Mouse (Mus musculus): ENCODE data around the gene Tmub2. TPM values are rescaled to one million over a fixed set of nuclear protein-coding genes. Genes with fewer than 3 reads are reported as not detected.
A peak's percentile ranks its signal among the peaks of the same experiment; 100 is the strongest.

Tmub2 gene
- polyA plus RNA-seq, 1 experiment: 25.2 TPM

- H3K79me3 ChIP-seq (ENCODE audit: low read depth): peaks cover 24% of the 10 kb centered on the region
- H3K36me3 ChIP-seq (ENCODE audit: control insufficient read depth, insufficient read depth): peaks cover 16% of the 10 kb centered on the region
- H3K4me3 ChIP-seq (ENCODE audit: insufficient read depth, poor library complexity, severe bottlenecking): peak overlapping the region; percentile 40
- no peaks in the 10 kb centered on the region for H3K27me3 ChIP-seq (ENCODE audit: control insufficient read depth, insufficient read depth, insufficient read length)
- TF ChIP-seq MYOD1 (IDR thresholded peaks at IDR 0.05; ENCODE audit: control insufficient read depth, insufficient read length, low read depth): no peak
- TF ChIP-seq MAX (IDR thresholded peaks at IDR 0.05): no peak
- no peak for TF ChIP-seq MYOG (IDR thresholded peaks at IDR 0.05; ENCODE audit: control insufficient read depth, extremely low read depth, insufficient read length)
- TF ChIP-seq FOSL1 (IDR thresholded peaks at IDR 0.05; ENCODE audit: insufficient read depth, low read length, poor library complexity, severe bottlenecking): no peak
- no peak for TF ChIP-seq CTCF (IDR thresholded peaks at IDR 0.05; ENCODE audit: control insufficient read depth, insufficient read depth, insufficient read length)
- no peak for TF ChIP-seq USF1 (IDR thresholded peaks at IDR 0.05; ENCODE audit: low read depth)
- no peak for TF ChIP-seq CEBPB (IDR thresholded peaks at IDR 0.05; ENCODE audit: low read depth)
- H3ac ChIP-seq (ENCODE audit: control insufficient read depth, insufficient read length, low read depth): peak overlapping the region; percentile 67
- peaks cover 27% of the 10 kb centered on the region for H3K79me2 ChIP-seq (ENCODE audit: control insufficient read depth, insufficient read depth)
Observed at GRCm38 (mm10) chr11:102297577-102298556, 13.1 kb downstream of the Tmub2 start.

- Histone ChIP-seq H3K79me3 (ENCODE audit: low read depth) (peaks cover 9% of the 10 kb centered on the region), H3ac (ENCODE audit: control insufficient read depth, insufficient read length, low read depth) (no peak overlapping the region), H3K36me3 (ENCODE audit: control insufficient read depth, insufficient read depth) (peaks cover 1% of the 10 kb centered on the region), H3K79me2 (ENCODE audit: control insufficient read depth, insufficient read depth) (peaks cover 13% of the 10 kb centered on the region), H3K4me3 (ENCODE audit: insufficient read depth, poor library complexity, severe bottlenecking) (no peak overlapping the region), H3K27me3 (ENCODE audit: control insufficient read depth, insufficient read depth, insufficient read length) (no peaks in the 10 kb centered on the region)
- no peak for TF ChIP-seq USF1 (IDR thresholded peaks at IDR 0.05; ENCODE audit: low read depth)
- TF ChIP-seq CEBPB (IDR thresholded peaks at IDR 0.05; ENCODE audit: low read depth): no peak
- peak; percentile 50 for TF ChIP-seq MAX (IDR thresholded peaks at IDR 0.05)
- no peak for TF ChIP-seq MYOD1 (IDR thresholded peaks at IDR 0.05; ENCODE audit: control insufficient read depth, insufficient read length, low read depth)
- TF ChIP-seq FOSL1 (IDR thresholded peaks at IDR 0.05; ENCODE audit: insufficient read depth, low read length, poor library complexity, severe bottlenecking): no peak
- TF ChIP-seq MYOG (IDR thresholded peaks at IDR 0.05; ENCODE audit: control insufficient read depth, extremely low read depth, insufficient read length): no peak
Observed at GRCm38 (mm10) chr11:102299839-102300238, 15.1 kb downstream of the Tmub2 start.

- Histone ChIP-seq H3K36me3 (ENCODE audit: control insufficient read depth, insufficient read depth) (peaks cover 26% of the 10 kb centered on the region), H3K79me3 (ENCODE audit: low read depth) (no peaks in the 10 kb centered on the region), H3K79me2 (ENCODE audit: control insufficient read depth, insufficient read depth) (no peaks in the 10 kb centered on the region), H3K4me3 (ENCODE audit: insufficient read depth, poor library complexity, severe bottlenecking) (no peak overlapping the region), H3K27me3 (ENCODE audit: control insufficient read depth, insufficient read depth, insufficient read length) (no peaks in the 10 kb centered on the region), H3ac (ENCODE audit: control insufficient read depth, insufficient read length, low read depth) (no peak overlapping the region)
- TF ChIP-seq MAX (IDR thresholded peaks at IDR 0.05): no peak
- TF ChIP-seq MYOD1 (IDR thresholded peaks at IDR 0.05; ENCODE audit: control insufficient read depth, insufficient read length, low read depth): no peak
- no peak for TF ChIP-seq MYOG (IDR thresholded peaks at IDR 0.05; ENCODE audit: control insufficient read depth, extremely low read depth, insufficient read length)
- TF ChIP-seq FOSL1 (IDR thresholded peaks at IDR 0.05; ENCODE audit: insufficient read depth, low read length, poor library complexity, severe bottlenecking): no peak
- TF ChIP-seq USF1 (IDR thresholded peaks at IDR 0.05; ENCODE audit: low read depth): no peak
- TF ChIP-seq CEBPB (IDR thresholded peaks at IDR 0.05; ENCODE audit: low read depth): no peak
- TF ChIP-seq CTCF (IDR thresholded peaks at IDR 0.05; ENCODE audit: control insufficient read depth, insufficient read depth, insufficient read length): no peak
Observed at GRCm38 (mm10) chr11:102304141-102304540, 19.4 kb downstream of the Tmub2 start.

- no peak for TF ChIP-seq MAX (IDR thresholded peaks at IDR 0.05)
- Histone ChIP-seq H3ac (ENCODE audit: control insufficient read depth, insufficient read length, low read depth) (no peak overlapping the region), H3K79me3 (ENCODE audit: low read depth) (no peaks in the 10 kb centered on the region), H3K36me3 (ENCODE audit: control insufficient read depth, insufficient read depth) (peaks cover 37% of the 10 kb centered on the region), H3K27me3 (ENCODE audit: control insufficient read depth, insufficient read depth, insufficient read length) (no peaks in the 10 kb centered on the region), H3K4me3 (ENCODE audit: insufficient read depth, poor library complexity, severe bottlenecking) (no peak overlapping the region), H3K79me2 (ENCODE audit: control insufficient read depth, insufficient read depth) (no peaks in the 10 kb centered on the region)
Observed at GRCm38 (mm10) chr11:102305359-102305758, 20.6 kb downstream of the Tmub2 start.

GRCm38 (mm10) chr11:102308104-102308503 lies 23.4 kb downstream of the Tmub2 start:
- Histone ChIP-seq H3K4me3 (ENCODE audit: insufficient read depth, poor library complexity, severe bottlenecking) (no peak overlapping the region), H3K36me3 (ENCODE audit: control insufficient read depth, insufficient read depth) (peaks cover 63% of the 10 kb centered on the region), H3K79me2 (ENCODE audit: control insufficient read depth, insufficient read depth) (no peaks in the 10 kb centered on the region), H3K79me3 (ENCODE audit: low read depth) (no peaks in the 10 kb centered on the region), H3K27me3 (ENCODE audit: control insufficient read depth, insufficient read depth, insufficient read length) (no peaks in the 10 kb centered on the region), H3ac (ENCODE audit: control insufficient read depth, insufficient read length, low read depth) (no peak overlapping the region)
- TF ChIP-seq MYOD1 (IDR thresholded peaks at IDR 0.05; ENCODE audit: control insufficient read depth, insufficient read length, low read depth) (no peak), FOSL1 (IDR thresholded peaks at IDR 0.05; ENCODE audit: insufficient read depth, low read length, poor library complexity, severe bottlenecking) (no peak), MAX (IDR thresholded peaks at IDR 0.05) (no peak), USF1 (IDR thresholded peaks at IDR 0.05; ENCODE audit: low read depth) (no peak), CTCF (IDR thresholded peaks at IDR 0.05; ENCODE audit: control insufficient read depth, insufficient read depth, insufficient read length) (no peak), CEBPB (IDR thresholded peaks at IDR 0.05; ENCODE audit: low read depth) (no peak), MYOG (IDR thresholded peaks at IDR 0.05; ENCODE audit: control insufficient read depth, extremely low read depth, insufficient read length) (no peak)

Measured in C2C12 (cell line).